Mouse (Mus musculus) ES-E14 (cell line): Measurements from ENCODE around the gene Pcsk7.

Experiments used
- CHD2 ChIP-seq: IDR thresholded peaks from 2 replicates; pipeline ENCODE4 v1.6.1; 2014; ENCODE audit warnings: mild to moderate bottlenecking, low read depth, low read length, inconsistent platforms
- HCFC1 ChIP-seq: IDR thresholded peaks from 2 replicates; pipeline ENCODE4 v1.6.1; 2012; ENCODE audit warnings: low read length, inconsistent platforms, borderline replicate concordance; ENCODE audit not compliant: insufficient read depth
- ZNF384 ChIP-seq: IDR thresholded peaks from 2 replicates; pipeline ENCODE4 v1.6.1; 2012; ENCODE audit warnings: low read depth, low read length, inconsistent platforms

DNA sequence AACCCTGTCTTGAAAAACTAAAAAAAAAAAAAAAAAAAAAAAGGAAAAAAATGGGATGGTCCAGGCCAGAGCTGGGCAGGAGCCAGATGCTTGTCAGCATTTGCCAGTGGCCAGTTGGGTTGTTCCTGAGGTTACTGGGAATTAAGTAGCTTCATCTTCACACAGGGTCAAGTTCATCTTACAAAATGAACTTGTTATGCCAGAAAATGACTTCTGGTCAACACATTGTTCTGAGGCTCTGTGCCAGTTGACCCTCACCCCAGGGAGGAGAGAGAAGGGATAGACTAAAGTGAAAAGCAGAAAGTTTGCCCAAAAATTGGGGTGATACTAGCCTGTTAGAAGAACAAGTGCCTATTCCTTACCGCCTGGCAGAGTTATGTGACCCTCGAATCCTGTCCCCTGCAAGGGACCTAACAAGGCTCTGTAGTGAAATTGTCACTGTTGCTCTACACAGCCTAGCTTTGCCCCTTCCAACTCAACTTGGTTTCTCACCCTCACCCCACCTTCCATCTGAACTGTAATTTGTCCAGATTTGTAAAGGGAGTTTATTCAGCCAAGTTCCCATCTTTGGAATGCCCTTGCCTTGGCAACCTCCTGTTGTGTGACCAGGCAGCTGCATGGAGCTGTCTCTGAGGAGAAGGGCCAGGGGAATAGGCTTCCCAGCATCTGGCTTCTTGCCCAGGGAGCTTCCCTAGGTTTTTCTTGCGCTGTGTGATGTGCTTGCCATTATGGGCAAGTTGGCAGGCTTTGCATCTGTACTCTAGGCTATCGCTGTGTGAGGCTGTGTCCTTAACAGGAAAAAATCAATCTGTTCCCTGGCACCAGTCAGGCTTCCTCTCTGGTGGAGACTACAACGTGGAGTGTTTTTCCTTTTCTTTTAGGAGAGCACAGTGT is 11.0 kb downstream of the Pcsk7 start:
- TF ChIP-seq ZNF384 (no peak), HCFC1 (no peak), CHD2 (no peak)
